11 mouse cellular contexts compared by ENCODE assay signal in the genomic region with DNA sequence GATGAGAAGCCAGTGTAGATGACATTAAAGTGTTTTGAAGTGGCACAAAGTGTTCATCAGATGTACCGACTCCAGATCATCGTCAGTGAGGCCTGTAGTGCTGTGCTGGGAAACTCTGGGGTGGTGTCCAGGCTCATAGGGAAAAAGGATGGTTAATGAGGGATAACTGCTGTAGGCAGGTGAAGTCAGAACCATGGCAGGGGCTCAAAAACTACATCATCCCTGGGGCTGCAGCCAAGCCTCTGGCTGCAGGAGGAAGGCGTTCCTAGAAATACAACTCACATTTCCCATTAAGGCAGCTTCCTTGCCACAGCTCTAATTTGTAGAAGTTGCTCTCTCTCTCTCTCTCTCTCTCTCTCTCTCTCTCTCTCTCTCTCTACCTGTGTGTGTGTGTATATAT. TPM values are rescaled to one million over a fixed set of nuclear protein-coding genes. Genes with fewer than 3 reads are reported as not detected.
DNase-seq lines count a peak whose midpoint lies in the region; ATAC-seq and TF ChIP-seq lines count a peak whose summit lies in the region.
"Had no signal": no experiment of that assay in that cellular context is flagged by ENCODE, and none has a peak within 500 bp of the region (broad histone marks: within the 10 kb centered on the region; RNA-seq: fewer than 3 reads in every experiment).

No protein-coding gene starts in this region.

- H3K9me3 ChIP-seq in limb, embryonic 13.5 days = no peaks in the 10 kb centered on the region
- no peaks in the 10 kb centered on the region for H3K9me3 ChIP-seq in limb, embryonic 10.5 days (replicated peaks)
- H3K9me3 ChIP-seq in midbrain, postnatal 0 days (ENCODE audit: low read length) = no peaks in the 10 kb centered on the region
- H3K9me3 ChIP-seq: embryonic facial prominence, embryonic 12.5 days; hindbrain, embryonic 15.5 days; liver, embryonic 13.5 days; neural tube, embryonic 12.5 days had no signal

- 64% methylated on average over 3 of the region's 3 CpGs for WGBS in limb, embryonic 13.5 days
- WGBS in limb, embryonic 10.5 days = 89% methylated on average over 3 of the region's 3 CpGs
- 71% methylated on average over 3 of the region's 3 CpGs for WGBS in midbrain, postnatal 0 days

- no peak overlapping the region for H3K27ac ChIP-seq in limb, embryonic 13.5 days
- H3K27ac ChIP-seq in limb, embryonic 10.5 days = no peak overlapping the region
- H3K27ac ChIP-seq in midbrain, postnatal 0 days (ENCODE audit: low read depth, low read length) = no peak overlapping the region
- H3K27ac ChIP-seq: embryonic facial prominence, embryonic 12.5 days; hindbrain, embryonic 15.5 days; liver, embryonic 13.5 days; neural tube, embryonic 12.5 days had no signal

- no peaks in the 10 kb centered on the region for H3K27me3 ChIP-seq in limb, embryonic 13.5 days
- H3K27me3 ChIP-seq in limb, embryonic 10.5 days (ENCODE audit: low read depth, poor library complexity, severe bottlenecking) = no peaks in the 10 kb centered on the region
- H3K27me3 ChIP-seq in midbrain, postnatal 0 days (ENCODE audit: insufficient read depth, low read length) = no peaks in the 10 kb centered on the region
- H3K27me3 ChIP-seq: embryonic facial prominence, embryonic 12.5 days; hindbrain, embryonic 15.5 days; liver, embryonic 13.5 days; neural tube, embryonic 12.5 days had no signal

- H3K4me1 ChIP-seq in limb, embryonic 13.5 days = no peaks in the 10 kb centered on the region
- H3K4me1 ChIP-seq in limb, embryonic 10.5 days = no peaks in the 10 kb centered on the region
- no peaks in the 10 kb centered on the region for H3K4me1 ChIP-seq in midbrain, postnatal 0 days (ENCODE audit: insufficient read depth, low read length)
- H3K4me1 ChIP-seq: embryonic facial prominence, embryonic 12.5 days; hindbrain, embryonic 15.5 days; liver, embryonic 13.5 days; neural tube, embryonic 12.5 days had no signal

- H3K9ac ChIP-seq in limb, embryonic 13.5 days = no peak overlapping the region
- H3K9ac ChIP-seq in midbrain, postnatal 0 days (replicated peaks; ENCODE audit: low read length, poor library complexity, severe bottlenecking) = no peak overlapping the region
- H3K9ac ChIP-seq: embryonic facial prominence, embryonic 12.5 days; hindbrain, embryonic 15.5 days; liver, embryonic 13.5 days; neural tube, embryonic 12.5 days had no signal

- no peaks in the 10 kb centered on the region for H3K36me3 ChIP-seq in limb, embryonic 13.5 days
- no peaks in the 10 kb centered on the region for H3K36me3 ChIP-seq in limb, embryonic 10.5 days
- no peaks in the 10 kb centered on the region for H3K36me3 ChIP-seq in midbrain, postnatal 0 days (ENCODE audit: insufficient read depth, low read length)
- H3K36me3 ChIP-seq: embryonic facial prominence, embryonic 12.5 days; hindbrain, embryonic 15.5 days; liver, embryonic 13.5 days; neural tube, embryonic 12.5 days had no signal

- ATAC-seq in limb, embryonic 13.5 days (ENCODE audit: low FRiP score, low read depth) = peak; percentile 73; the same call in 1 of the 2 replicates
- no peak for ATAC-seq in midbrain, postnatal 0 days (ENCODE audit: low FRiP score)

- no peak for DNase-seq in limb, embryonic 10.5 days (ENCODE audit: low spot score)
- peak; percentile 78 to 80 for DNase-seq in cerebellum, adult 18-20 months
- DNase-seq in gastrocnemius, postnatal 10 days = peak; percentile 62
- DNase-seq in ovary, adult 18-20 months (ENCODE audit: low spot score) = peak; percentile 38
- DNase-seq in natural killer cell, adult 2 months (ENCODE audit: low spot score in 2 of 2) = no peak
- DNase-seq in midbrain, postnatal 0 days (ENCODE audit: low spot score) = no peak
- DNase-seq: liver, embryonic 13.5 days had no signal

- no peak overlapping the region for H3K4me2 ChIP-seq in limb, embryonic 13.5 days (replicated peaks)
- no peak overlapping the region for H3K4me2 ChIP-seq in midbrain, postnatal 0 days (ENCODE audit: low read depth, low read length, poor library complexity, severe bottlenecking)
- H3K4me2 ChIP-seq: embryonic facial prominence, embryonic 12.5 days; hindbrain, embryonic 15.5 days; liver, embryonic 13.5 days; neural tube, embryonic 12.5 days had no signal

- H3K4me3 ChIP-seq in limb, embryonic 13.5 days = no peak overlapping the region
- no peak overlapping the region for H3K4me3 ChIP-seq in limb, embryonic 10.5 days
- no peak overlapping the region for H3K4me3 ChIP-seq in midbrain, postnatal 0 days (ENCODE audit: low read depth, low read length)
- H3K4me3 ChIP-seq: embryonic facial prominence, embryonic 12.5 days; hindbrain, embryonic 15.5 days; liver, embryonic 13.5 days; neural tube, embryonic 12.5 days had no signal

- no peak for TF ChIP-seq CTCF in midbrain, postnatal 0 days (IDR thresholded peaks at IDR 0.05)

RNA-seq across cellular contexts. Expression of a gene that starts 22.6 kb away (rescaled TPM):
- polyA plus RNA-seq in limb, embryonic 13.5 days (2015; fragmentation: Nextera tagmentation; extraction: Ambion mirVana) = 2.3 and 4.3 TPM in 2 replicates
- polyA plus RNA-seq in limb, embryonic 10.5 days (2016; fragmentation: Nextera tagmentation; extraction: Ambion mirVana) = 1.6 TPM in 2 replicates
- total RNA-seq in gastrocnemius, postnatal 10 days (2021) = 1 to 10 TPM; 2.4 to 4.4 TPM
- 66.0 and 78.6 TPM in 2 replicates for total RNA-seq in midbrain, postnatal 0 days (2014; rRNA removed)
- polyA plus RNA-seq in midbrain, postnatal 0 days (2015; fragmentation: Nextera tagmentation; extraction: Ambion mirVana) = 44.6 and 48.5 TPM in 2 replicates

Comparison
In these comparisons a context has a peak if more than half of its experiments do, and no peak if none do; other contexts are left out.
1. DNase-seq: peak in cerebellum, adult 18-20 months (2 of 2), gastrocnemius, postnatal 10 days (single experiment) and ovary, adult 18-20 months (single experiment); none in limb, embryonic 10.5 days (single experiment), natural killer cell, adult 2 months (0 of 2) and midbrain, postnatal 0 days (single experiment).